Mouse (Mus musculus) neural tube, embryonic 14.5 days (tissue): ENCODE data around the gene Rps6ka2. TPM values are rescaled to one million over a fixed set of nuclear protein-coding genes. Genes with fewer than 3 reads are reported as not detected.
"Not testable (repeated sequence)": the region's sequence is repeated elsewhere in the genome, so short reads cannot be mapped to it uniquely, and the experiment has no call there.

Experiments
- ATAC-seq: fragments of 200-750 bp; cut with Nextera tagmentation; 2 replicates; pipeline ENCODE4 v1.8.0; 2017; ENCODE audit warnings: low read depth, mild to moderate bottlenecking, moderate TSS enrichment, moderate library complexity
- H3K27ac ChIP-seq: fragments of 300-500 bp; sonication (generic); 2 replicates; pipeline ENCODE4 v1.5.1; 2014; ENCODE audit warnings: low read depth, mild to moderate bottlenecking, control low read depth, low read length, moderate library complexity, mixed read lengths
- H3K27me3 ChIP-seq: fragments of 300-500 bp; sonication (generic); 2 replicates; pipeline ENCODE4 v1.6.1; 2014; ENCODE audit warnings: low read length; ENCODE audit not compliant: control insufficient read depth, insufficient read depth
- H3K36me3 ChIP-seq: fragments of 300-500 bp; sonication (generic); 2 replicates; pipeline ENCODE4 v1.6.1; 2014; ENCODE audit warnings: low read length, mixed read lengths; ENCODE audit not compliant: control insufficient read depth, insufficient read depth
- H3K4me1 ChIP-seq: fragments of 300-500 bp; sonication (generic); 2 replicates; pipeline ENCODE4 v1.6.1; 2014; ENCODE audit warnings: low read length; ENCODE audit not compliant: control insufficient read depth, insufficient read depth
- H3K4me2 ChIP-seq: fragments of 300-500 bp; sonication (generic); 2 replicates; pipeline ENCODE4 v1.6.1; 2014; ENCODE audit warnings: mild to moderate bottlenecking, low read depth, low read length, control low read depth
- H3K4me3 ChIP-seq: fragments of 300-500 bp; sonication (generic); 2 replicates; pipeline ENCODE4 v1.5.1; 2014; ENCODE audit warnings: low read depth, low read length, control low read depth, mixed read lengths
- H3K9ac ChIP-seq: fragments of 300-500 bp; sonication (generic); replicated peaks from 2 replicates; pipeline ENCODE4 v1.6.1; 2014; ENCODE audit warnings: low read depth, mild to moderate bottlenecking, control low read depth, low read length, mixed read lengths
- H3K9me3 ChIP-seq: fragments of 300-500 bp; sonication (generic); 2 replicates; pipeline ENCODE4 v1.6.1; 2016; ENCODE audit warnings: low read length; ENCODE audit not compliant: control insufficient read depth
- WGBS: fragments of 180-500 bp; shearing (Covaris S2); extraction: QIAGEN DNeasy Blood & Tissue Kit; methylation state at CpG from one replicate; pipeline ENCODE4 v1.1.7; 2014; 5-methylcytosine and 5-hydroxymethylcytosine counted together
- polyA plus RNA-seq: library from polyadenylated mRNA; unstranded; fragments of >200 nt; fragmentation: Nextera tagmentation; extraction: Ambion mirVana; gene quantifications from 2 replicates; pipeline ENCODE4 v1.2.1, GENCODE M21; 2014

Rps6ka2 gene
- polyA plus RNA-seq = 20.7 and 27.8 TPM in 2 replicates

- H3K9me3 ChIP-seq = no peaks in the 10 kb centered on the region
- H3K4me1 ChIP-seq = peaks cover 13% of the 10 kb centered on the region
- under 1% methylated on average over 53 of the region's 56 CpGs for WGBS
- peak; percentile 99 for ATAC-seq
- H3K4me2 ChIP-seq = peak within 1 kb of the TSS; percentile 65
- no peaks in the 10 kb centered on the region for H3K36me3 ChIP-seq
- peak within 1 kb of the TSS; percentile 88 for H3K27ac ChIP-seq
- no peaks in the 10 kb centered on the region for H3K27me3 ChIP-seq
- H3K9ac ChIP-seq = peak within 1 kb of the TSS; percentile 77
- H3K4me3 ChIP-seq = peak within 1 kb of the TSS; percentile 76
These were observed at the start of gene Rps6ka2 for GRCm38 (mm10) chr17:7169627-7170303. Gene Rps6ka2, plus strand, starts transcription at chr17:7170115.

- H3K4me1 ChIP-seq, H3K9me3 ChIP-seq, H3K27ac ChIP-seq, ATAC-seq, H3K36me3 ChIP-seq, H3K4me2 ChIP-seq, H3K4me3 ChIP-seq, H3K9ac ChIP-seq, H3K27me3 ChIP-seq: not testable (repeated sequence)
- WGBS = 95% methylated on average over 3 of the region's 3 CpGs
These were observed 49.1 kb upstream of the Rps6ka2 start for GRCm38 (mm10) chr17:7120835-7121234.

- not testable (repeated sequence) for H3K36me3 ChIP-seq, H3K4me1 ChIP-seq, H3K4me3 ChIP-seq, ATAC-seq, H3K27ac ChIP-seq, H3K9ac ChIP-seq, H3K4me2 ChIP-seq, H3K27me3 ChIP-seq, H3K9me3 ChIP-seq
- WGBS = 86% methylated on average over 11 of the region's 11 CpGs
These were observed 47.4 kb upstream of the Rps6ka2 start for GRCm38 (mm10) chr17:7122554-7122953.

GRCm38 (mm10) chr17:7126475-7126874 lies 43.4 kb upstream of the Rps6ka2 start:
- WGBS = 88% methylated on average over 6 of the region's 10 CpGs
- H3K9ac ChIP-seq, H3K4me3 ChIP-seq, H3K36me3 ChIP-seq, H3K27ac ChIP-seq, ATAC-seq, H3K9me3 ChIP-seq, H3K4me1 ChIP-seq, H3K27me3 ChIP-seq, H3K4me2 ChIP-seq: not testable (repeated sequence)

- not testable (repeated sequence) for H3K27ac ChIP-seq, H3K9me3 ChIP-seq, H3K36me3 ChIP-seq, H3K4me1 ChIP-seq, H3K9ac ChIP-seq, ATAC-seq, H3K27me3 ChIP-seq, H3K4me2 ChIP-seq, H3K4me3 ChIP-seq
- no CpG with 5 or more reads among the region's 7 CpGs for WGBS
These were observed 35.9 kb upstream of the Rps6ka2 start for GRCm38 (mm10) chr17:7134002-7134401.

GRCm38 (mm10) chr17:7135277-7135676 lies 34.6 kb upstream of the Rps6ka2 start:
- not testable (repeated sequence) for H3K27me3 ChIP-seq, H3K4me2 ChIP-seq, H3K9me3 ChIP-seq, H3K9ac ChIP-seq, H3K36me3 ChIP-seq, H3K27ac ChIP-seq, H3K4me3 ChIP-seq, H3K4me1 ChIP-seq, ATAC-seq
- 91% methylated on average over 7 of the region's 8 CpGs for WGBS

GRCm38 (mm10) chr17:7138186-7138925 lies 31.6 kb upstream of the Rps6ka2 start:
- H3K36me3 ChIP-seq = no peaks in the 10 kb centered on the region
- 88% methylated on average over 21 of the region's 21 CpGs for WGBS

GRCm38 (mm10) chr17:7140399-7141174 lies 29.3 kb upstream of the Rps6ka2 start:
- no peaks in the 10 kb centered on the region for H3K9me3 ChIP-seq
- H3K4me2 ChIP-seq = no peak overlapping the region
- no peak for ATAC-seq
- no peak overlapping the region for H3K4me3 ChIP-seq
- H3K36me3 ChIP-seq = no peaks in the 10 kb centered on the region
- 83% methylated on average over 10 of the region's 10 CpGs for WGBS
- no peak overlapping the region for H3K9ac ChIP-seq
- no peaks in the 10 kb centered on the region for H3K27me3 ChIP-seq
- H3K27ac ChIP-seq = no peak overlapping the region
- no peaks in the 10 kb centered on the region for H3K4me1 ChIP-seq

More at GRCm38 (mm10) chr17:7138186-7138925, 31.6 kb upstream of the Rps6ka2 start:
- no peaks in the 10 kb centered on the region for H3K9me3 ChIP-seq
- no peak overlapping the region for H3K9ac ChIP-seq
- H3K4me2 ChIP-seq = no peak overlapping the region
- no peak for ATAC-seq
- H3K27me3 ChIP-seq = no peaks in the 10 kb centered on the region
- no peak overlapping the region for H3K27ac ChIP-seq
- no peak overlapping the region for H3K4me3 ChIP-seq
- H3K4me1 ChIP-seq = no peaks in the 10 kb centered on the region

- 72% methylated on average over 4 of the region's 4 CpGs for WGBS
- Histone ChIP-seq H3K27ac (no peak overlapping the region), H3K4me3 (no peak overlapping the region), H3K9me3 (no peaks in the 10 kb centered on the region), H3K4me1 (no peaks in the 10 kb centered on the region), H3K36me3 (no peaks in the 10 kb centered on the region), H3K9ac (no peak overlapping the region), H3K4me2 (no peak overlapping the region), H3K27me3 (no peaks in the 10 kb centered on the region)
- no peak for ATAC-seq
These were observed 27.5 kb upstream of the Rps6ka2 start for GRCm38 (mm10) chr17:7142367-7142766.
